8 mouse cellular contexts compared by ENCODE assay signal in the genomic region with DNA sequence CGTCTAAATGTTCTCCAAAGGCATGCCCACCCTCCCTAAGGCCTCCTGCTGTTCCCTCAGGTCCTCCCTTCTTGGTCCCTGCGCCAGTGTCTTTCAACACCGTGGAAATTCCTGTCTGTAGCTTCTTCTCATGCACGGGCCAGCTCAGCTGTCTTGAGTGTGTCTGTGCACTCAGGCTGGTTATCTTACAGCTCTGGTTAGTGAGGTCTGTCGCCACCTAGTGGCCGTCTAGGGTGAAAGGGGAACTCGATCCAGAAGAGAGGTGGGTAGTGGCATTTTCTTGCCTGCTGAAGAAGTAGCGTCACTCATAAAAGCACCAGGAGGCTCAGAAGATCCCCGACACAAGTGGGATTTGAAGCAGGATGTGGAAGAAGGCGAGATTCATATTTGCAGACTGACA.
DNase-seq lines count a peak whose midpoint lies in the region; ATAC-seq and TF ChIP-seq lines count a peak whose summit lies in the region.

No protein-coding gene starts in this region.

- peak; percentile 94 for TF ChIP-seq CTCF in liver, embryonic 14.5 days (IDR thresholded peaks at IDR 0.05; ENCODE audit: low read depth)

- peak; percentile 93 for DNase-seq in brain, adult 2 months (ENCODE audit: low read depth, low spot score)
- DNase-seq in kidney, postnatal 10 days = peak; percentile 90
- peak; percentile 39 to 50 (median 45) for DNase-seq in liver, embryonic 14.5 days (ENCODE audit: low read depth in 3 of 3, low spot score in 3 of 3)
- peak; percentile 73 for DNase-seq in telencephalon, adult 2 months (ENCODE audit: low read depth, low spot score)

- peak overlapping the region; percentile 41; the same call in 1 of the 2 replicates for H3K9ac ChIP-seq in heart, embryonic 12.5 days
- H3K9ac ChIP-seq in liver, embryonic 14.5 days (replicated peaks) = no peak overlapping the region
- 0 out of 2 replicates have a peak overlapping the region, but pooled peaks have one; percentile 38 for H3K9ac ChIP-seq in neural tube, embryonic 13.5 days

- H3K4me3 ChIP-seq in heart, embryonic 12.5 days = no peak overlapping the region
- no peak overlapping the region for H3K4me3 ChIP-seq in liver, embryonic 14.5 days (ENCODE audit: insufficient read depth in 1 of 2, low read depth in 2 of 2, low read length in 2 of 2)
- H3K4me3 ChIP-seq in neural tube, embryonic 13.5 days = no peak overlapping the region

- no peak overlapping the region for H3K27ac ChIP-seq in heart, embryonic 12.5 days (ENCODE audit: poor library complexity, severe bottlenecking)
- no peak overlapping the region for H3K27ac ChIP-seq in liver, embryonic 14.5 days
- H3K27ac ChIP-seq in neural tube, embryonic 13.5 days (replicated peaks) = no peak overlapping the region

- peaks cover 14% of the 10 kb centered on the region for H3K27me3 ChIP-seq in heart, embryonic 12.5 days (replicated peaks)
- H3K27me3 ChIP-seq in liver, embryonic 14.5 days (ENCODE audit: control insufficient read depth, insufficient read depth, low read length) = no peaks in the 10 kb centered on the region
- no peaks in the 10 kb centered on the region for H3K27me3 ChIP-seq in neural tube, embryonic 13.5 days

- 7% methylated on average over 10 of the region's 10 CpGs for WGBS in heart, embryonic 12.5 days
- WGBS in liver, embryonic 14.5 days (ENCODE audit: insufficient replicate concordance) = 3% methylated on average over 10 of the region's 10 CpGs
- 6% methylated on average over 10 of the region's 10 CpGs for WGBS in neural tube, embryonic 13.5 days

- no peak for TF ChIP-seq EP300 in liver, embryonic 14.5 days (IDR thresholded peaks at IDR 0.05; ENCODE audit: low read depth)

- H3K36me3 ChIP-seq in heart, embryonic 12.5 days = no peaks in the 10 kb centered on the region
- H3K36me3 ChIP-seq in liver, embryonic 14.5 days (replicated peaks; ENCODE audit: control insufficient read depth, insufficient read depth, low read depth) = no peaks in the 10 kb centered on the region
- H3K36me3 ChIP-seq in neural tube, embryonic 13.5 days = no peaks in the 10 kb centered on the region

- peak overlapping the region; percentile 40 for H3K4me2 ChIP-seq in heart, embryonic 12.5 days
- H3K4me2 ChIP-seq in liver, embryonic 14.5 days (ENCODE audit: low read depth) = no peak overlapping the region
- no peak overlapping the region for H3K4me2 ChIP-seq in neural tube, embryonic 13.5 days

- peaks cover 8% of the 10 kb centered on the region; the same call in 1 of the 2 replicates for H3K4me1 ChIP-seq in heart, embryonic 12.5 days (replicated peaks)
- H3K4me1 ChIP-seq in liver, embryonic 14.5 days (replicated peaks; ENCODE audit: control insufficient read depth in 2 of 2, insufficient read depth in 2 of 2, low read length in 1 of 2) = no peaks in the 10 kb centered on the region
- H3K4me1 ChIP-seq in neural tube, embryonic 13.5 days (replicated peaks) = no peaks in the 10 kb centered on the region; the same call in 1 of the 2 replicates

- peak; percentile 90 for ATAC-seq in CD4-positive, CD25-positive, alpha-beta regulatory T cell, adult 4 months
- ATAC-seq in erythroblast, adult 5-6 weeks (replicated peaks; ENCODE audit: low FRiP score, poor library complexity, severe bottlenecking) = peak; percentile 70; the same call in 1 of the 2 replicates
- ATAC-seq in heart, embryonic 12.5 days (ENCODE audit: insufficient number of reproducible peaks, low FRiP score) = peak; percentile 48; the same call in 1 of the 2 replicates
- no peak for ATAC-seq in liver, embryonic 14.5 days (ENCODE audit: insufficient read depth)
- ATAC-seq in neural tube, embryonic 13.5 days (ENCODE audit: low read depth) = peak; percentile 77

- no peaks in the 10 kb centered on the region for H3K9me3 ChIP-seq in heart, embryonic 12.5 days (replicated peaks)
- no peaks in the 10 kb centered on the region for H3K9me3 ChIP-seq in liver, embryonic 14.5 days (ENCODE audit: control insufficient read depth, low read length)
- H3K9me3 ChIP-seq in neural tube, embryonic 13.5 days = no peaks in the 10 kb centered on the region
